Mouse (Mus musculus) G1E (cell line): ENCODE measurements around the gene P2rx1.

Experiments used
- CTCF ChIP-seq: IDR thresholded peaks from 2 replicates; pipeline ENCODE4 v1.5.1; 2012; ENCODE audit warnings: low read depth, low read length, inconsistent platforms, mixed read lengths
- POLR2AphosphoS5 ChIP-seq: IDR thresholded peaks from 2 replicates; pipeline ENCODE4 v1.6.1; 2012; ENCODE audit warnings: low read depth, low read length, inconsistent platforms; ENCODE audit not compliant: insufficient replicate concordance
- TAL1 ChIP-seq: conservative IDR thresholded peaks from 2 replicates; pipeline ENCODE4 v1.6.1; 2012; ENCODE audit warnings: low read depth, low read length, inconsistent platforms, mixed read lengths

GRCm38 (mm10) chr11:72990688-72991087 lies 8.2 kb upstream of the P2rx1 start:
- TF ChIP-seq POLR2AphosphoS5 (no peak), CTCF (no peak), TAL1 (no peak)
